Mouse (Mus musculus) cerebellum, postnatal 36 days (tissue): Measurements from ENCODE around the gene Camta1.

Experiments
- DNase-seq, 2 experiments: peaks; one replicate each; pipeline ENCODE4 v3.0.0; 2021 to 2022; ENCODE audit warnings: mixed read lengths in 2 of 2

Gene Camta1

DNA sequence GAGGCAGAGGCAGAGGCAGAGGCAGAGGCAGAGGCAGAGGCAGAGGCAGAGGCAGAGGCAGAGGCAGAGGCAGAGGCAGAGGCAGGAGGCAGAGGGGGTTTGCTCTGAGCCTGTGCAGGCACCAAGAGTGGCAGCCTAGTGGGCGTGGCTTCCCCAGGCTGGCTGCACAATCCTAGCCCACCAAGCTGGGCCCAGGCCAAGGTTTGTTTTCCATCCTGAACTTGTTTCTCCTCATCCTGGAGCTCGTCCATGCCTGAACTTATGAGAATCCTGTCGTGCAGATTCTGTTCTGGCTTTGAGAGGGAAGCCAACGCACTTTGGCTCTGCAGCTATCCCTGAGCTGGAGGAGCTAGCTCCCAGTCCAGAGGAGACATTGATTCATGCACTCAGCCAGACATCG is 123.4 kb downstream of the Camta1 start:
- no peak for DNase-seq

GRCm38 (mm10) chr4:151732668-151733067 is 129.0 kb downstream of the Camta1 start:
- no peak for DNase-seq

DNA sequence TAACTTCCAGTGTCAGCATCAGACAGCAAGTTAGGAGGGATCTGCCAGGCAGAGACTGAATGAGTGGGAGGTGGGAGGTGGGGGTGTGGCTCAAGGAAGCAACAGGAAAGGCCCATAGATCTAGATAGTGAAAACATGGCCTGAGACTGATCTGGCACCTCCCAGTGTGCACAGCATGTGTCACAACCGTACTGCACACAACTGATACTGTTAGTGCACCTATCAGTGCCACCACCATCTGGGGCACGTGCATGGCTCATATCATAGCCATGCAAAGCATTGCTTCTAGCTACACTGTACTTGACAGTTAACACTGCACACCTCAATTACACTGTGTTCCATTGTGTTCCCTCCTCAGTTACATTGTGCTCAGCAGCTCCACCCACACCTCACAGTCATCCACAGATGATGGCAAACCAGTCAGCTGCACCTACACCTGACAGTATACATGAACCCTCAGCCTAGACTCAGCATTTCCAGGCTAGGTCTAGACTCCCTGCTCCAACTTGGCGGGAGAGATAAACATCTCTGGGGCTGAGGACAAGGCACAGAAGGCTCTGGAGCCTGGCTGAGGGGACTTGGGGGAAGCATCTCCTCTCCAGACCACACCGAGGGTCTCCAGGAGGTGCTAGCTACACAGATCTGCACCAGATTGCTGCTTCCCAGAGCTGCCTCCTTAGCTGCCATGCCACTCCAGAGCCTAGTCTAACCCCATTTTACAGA is 131.5 kb downstream of the Camta1 start:
- no peak for DNase-seq

- no peak for DNase-seq
Measured at GRCm38 (mm10) chr4:151729116-151729515, 132.6 kb downstream of the Camta1 start.

DNA sequence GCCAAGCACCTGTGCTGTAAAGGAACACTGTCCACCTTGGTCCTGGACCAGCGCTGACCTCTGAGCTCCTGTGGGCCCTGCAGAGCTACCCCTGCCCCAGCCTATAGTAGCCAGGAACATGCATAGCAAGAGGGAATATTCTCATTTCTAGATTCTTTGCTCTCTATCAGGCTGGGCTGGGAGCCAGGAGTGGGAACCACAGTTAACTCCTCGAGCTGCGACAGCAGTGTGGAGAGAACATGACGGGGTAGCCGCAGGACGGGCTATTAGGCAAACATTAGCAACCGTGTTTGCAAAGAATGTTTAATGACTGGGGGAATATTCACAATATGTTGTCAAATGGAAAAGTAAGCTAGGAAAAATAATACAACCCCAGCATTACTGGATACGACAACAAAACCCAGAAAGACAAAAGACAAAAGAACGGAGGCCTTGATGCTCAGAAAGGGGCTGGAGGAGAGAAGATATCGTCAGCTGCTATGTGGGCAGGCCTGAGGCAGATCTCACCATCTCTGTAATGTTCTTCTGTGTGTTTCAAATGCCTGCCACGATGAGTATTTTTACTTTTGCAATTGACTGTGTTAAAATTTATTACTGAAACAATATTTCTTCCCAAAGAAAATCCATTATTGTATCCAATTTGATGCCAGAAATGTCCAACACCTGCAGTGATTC is 133.1 kb downstream of the Camta1 start:
- no peak for DNase-seq

- no peak for DNase-seq
Measured at GRCm38 (mm10) chr4:151726396-151726795, 135.3 kb downstream of the Camta1 start.

DNA sequence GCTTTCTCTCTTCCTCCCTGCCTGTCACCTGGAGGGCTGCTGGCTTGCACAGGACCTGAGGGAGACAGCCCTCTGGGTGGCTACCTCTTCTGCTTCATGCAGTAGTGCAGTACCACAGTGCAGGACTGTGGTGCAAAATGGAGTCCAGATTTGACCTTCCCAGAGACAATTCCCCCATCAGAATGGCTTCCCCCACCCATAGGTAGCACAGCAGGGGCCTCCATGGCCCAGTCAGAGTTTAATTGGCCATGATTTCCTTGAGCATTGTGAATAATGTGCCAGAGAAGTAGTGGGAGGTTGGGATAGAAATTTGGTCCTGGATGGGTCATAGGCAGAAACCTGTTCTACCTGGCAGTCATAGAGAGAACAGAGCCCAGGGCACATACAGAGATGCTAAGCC is 136.8 kb downstream of the Camta1 start:
- no peak for DNase-seq

GRCm38 (mm10) chr4:151720722-151721467 is 140.8 kb downstream of the Camta1 start:
- no peak for DNase-seq

GRCm38 (mm10) chr4:151718866-151719475 is 142.7 kb downstream of the Camta1 start:
- DNase-seq = no peak

DNA sequence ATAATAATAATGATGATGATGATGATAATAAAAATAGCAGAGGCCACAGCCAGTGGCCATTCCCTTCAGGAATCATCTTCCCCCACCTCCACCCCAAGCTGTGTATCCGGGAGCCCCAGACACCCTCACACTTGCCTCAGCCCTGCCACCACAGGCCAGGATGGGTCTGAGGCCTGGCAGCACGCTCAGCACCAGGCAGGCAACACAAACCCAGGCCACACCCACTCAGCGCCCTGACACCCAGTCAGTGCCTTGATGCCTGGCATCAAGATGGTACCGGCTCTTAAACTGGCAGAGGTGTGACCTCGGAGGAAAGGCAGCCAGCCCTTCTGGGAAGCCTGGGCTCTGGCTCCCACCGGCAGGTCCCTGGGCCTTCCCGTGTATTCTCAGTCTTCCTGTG is 143.8 kb downstream of the Camta1 start:
- DNase-seq = no peak

DNA sequence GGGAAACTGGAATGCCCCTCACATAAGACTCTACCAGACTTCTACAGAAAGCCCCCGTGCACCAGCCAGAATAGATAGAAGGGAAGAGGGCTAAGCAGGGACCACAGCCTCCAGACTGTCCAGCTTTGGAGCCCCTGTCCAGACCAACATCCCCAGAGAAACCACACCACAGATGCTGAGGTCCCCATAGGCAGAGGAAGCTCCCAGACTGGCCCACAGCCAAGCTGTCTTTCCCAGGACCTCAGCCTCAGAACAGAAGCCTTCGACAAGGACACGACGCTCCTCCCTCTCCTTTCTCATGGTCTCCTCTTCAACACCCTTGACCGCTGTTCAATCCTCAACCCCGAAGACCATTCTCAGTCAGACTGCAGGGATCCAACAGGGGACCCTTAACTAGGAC is 148.0 kb downstream of the Camta1 start:
- no peak for DNase-seq

DNA sequence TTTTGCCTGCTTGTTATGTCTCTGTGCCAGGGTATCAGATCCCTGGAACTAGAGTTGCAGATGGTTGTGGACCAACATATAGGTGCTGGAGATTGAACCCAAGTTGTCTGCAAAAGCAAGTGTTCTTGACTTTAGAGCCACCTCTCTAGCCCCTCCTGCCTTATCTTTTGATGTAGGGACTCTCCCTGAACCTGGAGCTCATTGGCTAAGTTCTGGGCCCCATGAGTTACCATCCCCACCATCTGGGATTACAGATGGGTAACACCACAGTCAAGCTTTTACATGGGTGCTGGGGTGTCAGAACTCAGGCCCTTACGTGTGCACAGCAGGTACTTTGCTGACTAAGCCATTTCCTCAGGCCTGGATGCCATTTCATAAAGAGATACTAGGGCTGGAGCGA is 150.3 kb downstream of the Camta1 start:
- DNase-seq = no peak

- DNase-seq = no peak
Measured at GRCm38 (mm10) chr4:151710522-151710921, 151.2 kb downstream of the Camta1 start.

- DNase-seq = no peak
Measured at GRCm38 (mm10) chr4:151709269-151709668, 152.4 kb downstream of the Camta1 start.

- no peak for DNase-seq
Measured at GRCm38 (mm10) chr4:151703069-151703735, 158.5 kb downstream of the Camta1 start.

DNA sequence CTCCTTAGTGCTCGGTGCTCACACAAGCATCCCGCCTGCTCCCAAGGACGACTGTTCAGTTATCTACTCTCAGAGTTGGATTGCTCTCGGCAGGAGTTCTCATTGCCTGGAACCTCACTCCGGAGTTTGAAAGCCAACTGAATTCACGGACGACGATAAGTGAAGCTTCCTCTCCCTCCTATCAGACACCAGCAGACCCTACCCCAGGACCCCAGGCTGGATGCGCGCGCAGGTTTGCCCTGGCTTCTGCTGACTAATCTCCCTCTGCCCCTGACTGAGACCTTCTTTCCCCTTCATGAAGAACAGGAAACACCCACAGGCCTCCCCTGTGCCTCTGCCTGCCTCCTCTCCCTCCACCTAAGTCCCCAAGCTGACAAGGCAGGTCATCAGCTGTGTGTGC is 159.2 kb downstream of the Camta1 start:
- DNase-seq = no peak

GRCm38 (mm10) chr4:151695984-151696383 is 165.7 kb downstream of the Camta1 start:
- no peak for DNase-seq

DNA sequence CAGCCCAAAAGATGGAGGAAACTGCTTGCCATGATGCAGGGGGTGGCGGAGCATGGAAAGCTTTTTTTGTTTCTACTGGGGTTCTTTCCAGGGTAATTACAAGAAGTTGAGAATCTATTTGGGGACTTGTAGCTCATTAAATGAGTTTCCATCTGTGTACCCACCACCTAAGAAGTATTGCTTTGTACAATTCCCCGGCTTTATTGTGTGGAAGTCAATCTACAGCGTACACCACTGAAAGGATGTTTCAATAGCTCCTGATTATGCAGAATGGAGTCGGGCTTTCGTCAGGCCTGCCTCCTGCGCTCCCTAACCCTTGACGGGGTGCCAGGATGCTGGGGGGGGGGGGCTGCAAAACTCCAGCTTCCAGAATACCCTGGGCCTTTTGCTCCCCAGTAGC is 167.1 kb downstream of the Camta1 start:
- no peak for DNase-seq

- no peak for DNase-seq
Measured at GRCm38 (mm10) chr4:151694047-151694446, 167.6 kb downstream of the Camta1 start.

- DNase-seq = no peak
Measured at GRCm38 (mm10) chr4:151690041-151690440, 171.6 kb downstream of the Camta1 start.

- DNase-seq = no peak
Measured at GRCm38 (mm10) chr4:151688206-151688605, 173.5 kb downstream of the Camta1 start.

GRCm38 (mm10) chr4:151684596-151684995 is 177.1 kb downstream of the Camta1 start:
- no peak for DNase-seq
